Mouse (Mus musculus) small intestine, adult 2 months (tissue): ENCODE results near the gene Igfbp1. TPM values are rescaled to one million over a fixed set of nuclear protein-coding genes. Genes with fewer than 3 reads are reported as not detected.

Experiments used
- H3K27ac ChIP-seq: fragments of 200-500 bp; 2 replicates; pipeline ENCODE4 v1.5.1; 2012; ENCODE audit warnings: low read depth, low read length, control low read depth, inconsistent platforms; ENCODE audit not compliant: insufficient read depth
- H3K27me3 ChIP-seq: fragments of 200-500 bp; 2 replicates; pipeline ENCODE4 v1.6.1; 2012; ENCODE audit warnings: mild to moderate bottlenecking, moderate library complexity, low read length, inconsistent platforms; ENCODE audit not compliant: control insufficient read depth, insufficient read depth
- H3K36me3 ChIP-seq: fragments of 200-500 bp; 2 replicates; pipeline ENCODE4 v1.6.1; 2012; ENCODE audit warnings: mild to moderate bottlenecking, low read length, control low read depth, inconsistent platforms; ENCODE audit not compliant: control insufficient read depth, insufficient read depth
- H3K4me1 ChIP-seq: fragments of 200-500 bp; 2 replicates; pipeline ENCODE4 v1.6.1; 2012; ENCODE audit warnings: low read length, inconsistent platforms, mixed read lengths; ENCODE audit not compliant: control insufficient read depth, insufficient read depth, insufficient read length
- H3K4me3 ChIP-seq: fragments of 200-500 bp; 2 replicates; pipeline ENCODE4 v1.5.1; 2012; ENCODE audit warnings: low read depth, mild to moderate bottlenecking, control low read depth, inconsistent platforms, low read length, moderate library complexity
- CTCF ChIP-seq: fragments of 200-500 bp; IDR thresholded peaks from 2 replicates; pipeline ENCODE4 v1.5.1; 2012; ENCODE audit warnings: low read depth, mild to moderate bottlenecking, control low read depth, inconsistent platforms, low read length, moderate library complexity, mixed read lengths; ENCODE audit not compliant: insufficient replicate concordance, insufficient read length; ENCODE audit errors: extremely low read depth
- POLR2A ChIP-seq: fragments of 200-500 bp; IDR thresholded peaks from 2 replicates; pipeline ENCODE4 v1.6.1; 2012; ENCODE audit warnings: low read depth, mild to moderate bottlenecking, control low read depth, inconsistent platforms, low read length, moderate library complexity
- WGBS: fragments of 180-500 bp; shearing (Covaris S2); methylation state at CpG from one replicate; pipeline ENCODE4 v1.1.7; 2018; 5-methylcytosine and 5-hydroxymethylcytosine counted together
- polyA plus RNA-seq: library from polyadenylated mRNA; depleted of rRNA; stranded (reverse); fragments of >200 nt; gene quantifications from 2 replicates; pipeline ENCODE4 v1.2.3, GENCODE M21; 2012

Gene Igfbp1
- polyA plus RNA-seq, 1 experiment = 0.19 TPM

DNA sequence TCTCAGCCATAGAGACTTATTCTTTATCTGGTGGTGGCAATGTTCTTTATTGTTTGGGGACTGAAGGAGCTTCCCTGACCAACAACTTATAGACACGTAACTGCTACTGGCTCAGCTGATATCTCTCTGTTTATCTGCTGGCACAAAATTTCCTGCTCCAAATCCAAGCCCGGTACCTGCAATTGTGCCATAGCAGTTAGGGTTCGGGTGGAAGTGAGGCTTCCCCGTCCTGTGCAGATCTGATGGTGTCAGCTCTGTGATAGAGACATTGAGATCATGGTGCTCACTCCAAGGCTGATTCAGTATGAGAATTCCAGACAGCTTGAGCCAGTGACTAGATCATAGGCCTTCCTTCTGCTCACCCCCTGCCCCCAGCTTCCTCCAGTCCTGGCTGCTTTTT is 34.4 kb downstream of the Igfbp1 start:
- H3K4me1 ChIP-seq = no peaks in the 10 kb centered on the region
- H3K27me3 ChIP-seq = no peaks in the 10 kb centered on the region
- no peaks in the 10 kb centered on the region for H3K36me3 ChIP-seq
- no peak overlapping the region for H3K4me3 ChIP-seq
- TF ChIP-seq POLR2A = no peak
- no peak for TF ChIP-seq CTCF
- 90% methylated on average over 4 of the region's 4 CpGs for WGBS
- H3K27ac ChIP-seq = no peak overlapping the region

DNA sequence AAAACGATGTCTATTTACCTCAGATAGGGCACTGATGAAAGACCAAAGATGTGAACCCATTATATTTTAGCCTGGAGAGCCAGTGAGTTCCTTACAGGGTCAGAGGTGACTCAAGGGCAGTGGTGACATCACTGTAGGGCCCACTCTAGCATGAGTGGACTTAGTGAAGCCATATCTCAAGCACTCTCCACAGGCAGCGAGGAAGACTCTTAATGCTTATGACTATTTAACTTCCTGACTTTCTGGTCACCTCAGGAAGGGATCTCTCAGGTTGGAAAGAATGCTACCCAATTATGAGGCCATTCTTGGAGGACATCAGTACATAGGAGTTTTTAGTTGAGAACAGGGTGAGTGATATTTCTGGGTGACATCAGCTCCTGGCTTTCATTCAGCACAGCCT is 35.8 kb downstream of the Igfbp1 start:
- no peak overlapping the region for H3K27ac ChIP-seq
- 76% methylated on average over 2 of the region's 2 CpGs for WGBS
- TF ChIP-seq CTCF (no peak), POLR2A (no peak)
- no peaks in the 10 kb centered on the region for H3K4me1 ChIP-seq
- no peaks in the 10 kb centered on the region for H3K36me3 ChIP-seq
- H3K4me3 ChIP-seq = no peak overlapping the region
- H3K27me3 ChIP-seq = no peaks in the 10 kb centered on the region

DNA sequence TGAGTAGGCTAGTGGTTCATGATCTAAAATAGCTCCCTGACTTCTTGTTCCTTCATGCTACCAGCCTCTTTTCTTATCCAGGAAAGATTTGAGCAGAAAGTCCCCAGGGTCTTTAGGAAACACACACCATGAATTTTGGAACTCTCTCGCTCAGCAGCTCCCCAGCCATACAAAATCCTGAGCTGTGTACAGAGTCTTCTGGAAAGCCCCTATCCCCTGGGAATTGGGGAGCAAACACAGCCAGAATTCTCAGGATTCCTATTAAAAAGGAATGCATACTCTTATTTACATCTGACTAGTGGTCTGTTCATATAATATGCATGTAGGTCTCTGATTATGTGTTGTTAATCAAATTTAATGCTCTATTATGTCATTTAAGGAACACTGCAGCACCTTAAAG is 36.9 kb downstream of the Igfbp1 start:
- Histone ChIP-seq H3K36me3 (no peaks in the 10 kb centered on the region), H3K4me3 (no peak overlapping the region), H3K27me3 (no peaks in the 10 kb centered on the region), H3K4me1 (no peaks in the 10 kb centered on the region), H3K27ac (no peak overlapping the region)
- 81% methylated on average over 1 of the region's 1 CpGs for WGBS
- TF ChIP-seq CTCF = no peak
- no peak for TF ChIP-seq POLR2A

DNA sequence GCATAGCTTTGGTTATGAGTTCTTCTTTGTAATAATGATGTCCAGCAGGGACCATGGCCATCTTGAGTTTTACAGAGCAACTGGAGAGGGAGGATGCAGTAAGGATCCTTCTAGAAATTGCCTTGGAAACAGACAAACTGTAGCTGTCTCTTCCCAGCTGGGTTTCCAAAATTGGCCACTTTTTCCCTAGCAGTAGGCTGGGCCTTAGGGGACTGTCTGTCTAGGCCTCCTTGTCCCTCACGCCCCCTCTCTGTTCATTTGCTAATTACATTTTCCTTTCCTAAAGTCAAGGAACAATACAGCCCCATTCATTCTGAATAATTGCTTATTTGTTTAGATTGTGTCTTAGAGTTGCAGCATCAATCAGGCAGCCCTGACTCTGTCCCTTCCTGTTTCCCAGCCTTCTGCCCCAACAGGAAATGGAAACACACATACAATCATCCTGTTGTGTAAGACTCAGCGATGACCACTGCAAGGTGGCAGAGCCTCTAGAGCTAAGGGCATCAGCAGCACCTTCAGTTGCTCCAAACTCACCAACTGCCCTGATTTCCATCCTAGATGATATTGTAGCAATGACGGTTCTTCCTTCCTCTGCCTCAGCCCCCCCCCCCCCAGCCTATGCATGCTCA is 37.5 kb downstream of the Igfbp1 start:
- Histone ChIP-seq H3K36me3 (no peaks in the 10 kb centered on the region), H3K27me3 (no peaks in the 10 kb centered on the region), H3K27ac (no peak overlapping the region), H3K4me3 (no peak overlapping the region), H3K4me1 (no peaks in the 10 kb centered on the region)
- 74% methylated on average over 3 of the region's 3 CpGs for WGBS
- no peak for TF ChIP-seq CTCF
- TF ChIP-seq POLR2A = no peak

DNA sequence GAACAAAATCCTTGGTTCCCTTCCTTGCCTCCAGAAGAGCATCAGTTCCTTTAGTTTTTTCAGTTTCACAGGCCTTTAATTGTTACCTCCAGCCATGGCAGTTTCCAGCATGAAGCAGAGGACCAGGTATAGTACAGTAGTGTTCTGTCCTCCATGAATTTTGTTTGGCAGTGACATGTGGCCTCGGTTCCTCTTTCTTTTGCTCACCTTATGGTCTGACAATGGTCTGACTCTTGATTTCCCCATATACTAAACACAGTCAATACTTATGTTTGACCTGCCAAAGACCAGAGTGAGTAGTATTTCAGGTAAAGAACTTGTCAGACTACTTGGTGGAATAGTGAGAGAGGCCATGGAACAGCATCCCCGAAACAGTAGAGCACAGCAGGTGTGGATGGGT is 39.2 kb downstream of the Igfbp1 start:
- no peaks in the 10 kb centered on the region for H3K36me3 ChIP-seq
- no peak overlapping the region for H3K4me3 ChIP-seq
- WGBS = 83% methylated on average over 2 of the region's 2 CpGs
- no peak overlapping the region for H3K27ac ChIP-seq
- TF ChIP-seq POLR2A (no peak), CTCF (no peak)
- no peaks in the 10 kb centered on the region for H3K4me1 ChIP-seq
- H3K27me3 ChIP-seq = no peaks in the 10 kb centered on the region

DNA sequence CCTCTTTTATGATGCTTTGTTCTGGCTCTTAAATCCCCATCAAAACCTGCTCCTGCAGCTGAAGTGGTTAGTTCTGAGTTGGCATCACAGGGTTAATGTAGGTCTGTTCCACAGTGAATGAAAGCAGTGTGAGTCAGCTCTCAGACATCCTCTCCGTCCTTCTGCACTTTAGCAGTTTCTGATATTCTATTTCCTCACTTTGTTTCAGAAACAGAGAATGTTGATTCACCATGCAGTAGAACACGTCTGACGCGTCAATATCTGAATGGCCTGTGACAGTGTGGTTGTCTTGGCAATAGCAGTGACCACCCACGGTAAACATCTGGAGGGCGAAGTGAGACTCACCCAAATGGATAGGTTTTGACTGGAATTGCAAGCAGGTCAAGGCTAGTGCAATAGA is 40.1 kb downstream of the Igfbp1 start:
- TF ChIP-seq CTCF (no peak), POLR2A (no peak)
- Histone ChIP-seq H3K27me3 (no peaks in the 10 kb centered on the region), H3K36me3 (no peaks in the 10 kb centered on the region), H3K4me3 (no peak overlapping the region), H3K4me1 (no peaks in the 10 kb centered on the region), H3K27ac (no peak overlapping the region)
- 39% methylated on average over 6 of the region's 6 CpGs for WGBS

DNA sequence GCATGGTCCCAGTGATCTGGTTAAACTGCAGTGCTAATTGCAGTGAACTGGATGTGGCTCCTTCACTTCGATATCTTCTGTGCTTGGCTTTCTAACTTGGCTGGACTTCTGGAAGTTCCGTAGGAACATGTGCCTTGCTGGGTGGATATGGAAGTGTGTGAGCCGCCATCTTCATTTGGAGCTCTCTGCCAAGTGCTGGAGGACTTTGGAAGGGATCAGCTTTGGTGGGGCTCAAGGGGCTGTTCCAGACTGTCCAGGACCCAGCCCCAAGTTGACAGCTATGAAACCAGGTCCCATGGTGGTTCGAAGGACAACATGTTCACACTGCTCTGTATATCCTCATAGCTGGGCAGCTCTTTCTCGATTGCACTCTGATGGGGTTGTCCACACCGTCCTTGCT is 41.0 kb downstream of the Igfbp1 start:
- H3K36me3 ChIP-seq = no peaks in the 10 kb centered on the region
- no peak overlapping the region for H3K4me3 ChIP-seq
- no peak overlapping the region for H3K27ac ChIP-seq
- H3K27me3 ChIP-seq = no peaks in the 10 kb centered on the region
- no peak for TF ChIP-seq CTCF
- TF ChIP-seq POLR2A = no peak
- no peaks in the 10 kb centered on the region for H3K4me1 ChIP-seq
- WGBS = 86% methylated on average over 6 of the region's 6 CpGs
